Mouse (Mus musculus) megakaryocyte, embryonic 14.5 days (primary cell): ENCODE measurements around the gene Olfr709-ps1.

Experiments
- FLI1 ChIP-seq: IDR thresholded peaks from 2 replicates; pipeline ENCODE4 v1.6.1; 2012; ENCODE audit warnings: low read length, inconsistent platforms, mixed read lengths
- GATA1 ChIP-seq: IDR thresholded peaks from 3 replicates; pipeline ENCODE4 v1.6.1; 2012; ENCODE audit warnings: mixed read lengths, low read length, inconsistent platforms, borderline replicate concordance

DNA sequence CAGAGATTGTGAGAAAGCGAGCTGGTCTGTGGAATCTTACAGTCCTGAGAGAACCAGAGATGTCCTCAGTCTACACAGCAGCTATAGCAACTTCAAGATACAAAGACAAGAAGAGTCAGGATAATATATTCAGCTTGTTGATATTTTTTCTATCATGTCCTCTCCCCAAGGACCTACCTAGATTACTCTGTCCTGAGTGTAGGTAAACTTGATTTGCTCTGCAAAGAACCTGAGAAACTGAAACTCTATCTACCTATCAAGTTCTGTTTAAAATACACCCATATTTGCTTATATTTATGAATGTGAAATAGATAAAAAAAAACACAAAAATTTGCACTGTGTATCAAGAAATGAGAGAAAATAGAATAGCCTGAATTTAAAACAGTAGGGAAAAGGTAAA lies 43.3 kb upstream of the Olfr709-ps1 start, which contains the start of gene Olfr711:
- TF ChIP-seq GATA1: no peak
- TF ChIP-seq FLI1: no peak
